Mouse (Mus musculus) cerebellum, postnatal 4 days (tissue): ENCODE measurements around the gene Jpt2.

Source experiments
- DNase-seq, 2 experiments: peaks; one replicate each; pipeline ENCODE4 v3.0.0; 2022; ENCODE audit warnings: low spot score in 2 of 2, mixed read lengths in 1 of 2

The Jpt2 gene

DNA sequence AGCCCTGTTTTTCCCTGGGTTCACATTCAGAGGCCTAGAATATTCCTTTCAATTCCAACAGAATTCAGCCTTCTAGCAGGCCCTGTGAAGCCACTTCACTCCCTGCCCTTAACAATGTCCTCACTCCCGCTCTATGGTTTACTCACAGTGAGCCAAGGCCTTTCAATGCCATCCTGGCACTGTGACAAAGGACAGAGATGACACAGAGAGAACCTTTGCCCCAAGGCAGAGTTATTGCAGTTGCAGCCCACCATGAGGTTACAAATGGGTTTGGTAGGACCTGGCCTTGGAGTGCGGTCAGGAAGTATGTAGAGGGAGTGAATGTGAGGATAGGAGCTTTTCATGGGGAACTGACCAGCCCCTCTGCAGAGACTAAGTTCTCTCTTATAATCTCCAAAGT is 52.9 kb downstream of the Jpt2 start:
- DNase-seq: no peak

DNA sequence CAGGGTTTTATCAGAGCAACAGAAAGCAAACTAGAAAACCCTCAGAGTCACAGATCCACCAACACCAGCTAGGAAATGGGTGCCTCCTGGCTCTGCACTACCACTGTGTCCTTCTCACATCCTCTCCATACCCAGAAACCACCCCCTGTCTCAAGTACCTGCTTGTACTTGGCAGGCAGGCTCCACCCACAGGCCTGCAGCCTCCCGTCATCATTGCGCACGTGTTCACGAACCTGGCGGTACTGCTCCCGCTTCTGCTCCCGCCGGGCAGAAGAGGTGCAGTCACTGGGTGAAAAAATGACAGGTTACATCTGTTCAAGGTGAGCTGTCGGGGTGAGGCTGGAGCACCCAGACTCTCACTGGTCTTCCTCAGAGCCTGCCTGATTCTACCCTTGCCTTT is 56.7 kb downstream of the Jpt2 start:
- no peak for DNase-seq

DNA sequence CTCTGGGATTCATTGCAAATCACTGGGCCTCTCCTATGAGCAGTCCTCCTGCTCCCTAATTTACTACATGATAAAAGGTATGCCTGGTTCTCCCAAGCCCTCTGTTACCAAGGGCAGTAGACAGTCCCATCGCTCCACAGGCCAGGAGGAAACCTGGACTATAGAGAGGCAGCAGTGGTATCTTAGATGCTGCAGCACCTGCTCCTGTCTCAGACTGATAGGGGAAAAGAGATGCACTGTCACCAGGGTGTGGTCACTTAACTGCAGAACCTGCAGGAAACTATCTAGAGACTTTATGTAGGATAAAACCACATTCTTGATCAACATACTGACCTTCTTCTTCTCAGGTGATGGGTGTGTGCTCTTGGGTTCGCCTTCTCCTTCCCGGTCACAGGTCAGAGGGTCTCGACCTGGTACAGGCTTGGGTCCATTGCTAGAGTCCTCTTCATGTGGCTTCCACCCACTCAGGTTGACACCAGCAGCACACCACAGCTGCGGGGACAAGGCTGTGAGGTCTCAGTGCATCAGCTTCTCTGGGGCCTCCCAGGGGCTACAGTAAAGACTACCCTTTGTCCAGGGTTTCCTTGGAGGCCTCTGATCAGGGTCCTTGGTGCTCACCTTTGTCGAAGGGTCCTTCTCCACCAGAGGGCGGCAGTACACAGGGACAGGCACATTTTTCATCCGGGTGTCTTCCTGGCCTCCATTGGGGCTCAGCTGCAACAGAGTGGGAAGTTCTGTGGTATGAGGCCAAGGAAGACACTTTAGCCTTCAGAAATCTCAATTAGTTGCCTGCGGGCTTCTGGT is 57.6 kb downstream of the Jpt2 start:
- DNase-seq: peak in 1 of 2 experiments; percentile 44

DNA sequence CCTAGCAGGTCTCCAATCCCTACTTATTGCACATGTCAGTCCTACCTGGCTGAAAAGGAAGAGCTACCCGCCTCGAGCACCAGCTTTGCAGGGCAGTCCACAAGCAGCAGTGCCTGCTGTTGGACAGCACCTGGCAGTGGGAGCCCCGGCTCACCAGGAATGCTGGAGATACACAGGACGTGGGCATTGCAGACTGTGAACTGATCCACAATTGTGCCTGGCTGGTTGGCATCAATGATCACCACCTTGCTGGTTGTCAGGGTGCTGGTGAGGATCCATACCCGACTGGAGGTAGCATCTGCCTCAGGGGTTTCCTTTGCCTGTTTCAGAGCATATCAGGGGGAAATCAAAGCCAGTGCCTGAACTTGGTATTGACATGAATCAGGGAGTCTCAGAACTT is 58.4 kb downstream of the Jpt2 start:
- DNase-seq: no peak

DNA sequence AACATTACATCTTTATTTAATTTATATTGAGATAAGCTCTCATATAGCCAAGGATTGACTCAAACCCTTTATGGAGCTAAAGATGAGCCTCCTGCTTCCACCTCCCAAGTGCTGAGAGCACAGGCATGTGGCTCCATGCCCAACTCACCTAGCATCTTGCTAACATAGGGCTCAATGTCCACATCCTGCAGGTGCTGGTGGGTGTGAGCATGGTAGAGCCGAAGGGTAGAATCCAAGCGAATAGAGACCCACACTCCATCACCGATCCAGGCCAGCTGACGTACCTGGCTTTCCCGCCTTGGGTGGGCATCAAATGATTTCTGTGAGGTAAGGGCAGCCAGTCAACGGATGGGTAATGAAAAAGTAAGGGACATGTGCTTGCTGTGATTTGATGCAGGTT is 60.5 kb downstream of the Jpt2 start:
- no peak for DNase-seq

DNA sequence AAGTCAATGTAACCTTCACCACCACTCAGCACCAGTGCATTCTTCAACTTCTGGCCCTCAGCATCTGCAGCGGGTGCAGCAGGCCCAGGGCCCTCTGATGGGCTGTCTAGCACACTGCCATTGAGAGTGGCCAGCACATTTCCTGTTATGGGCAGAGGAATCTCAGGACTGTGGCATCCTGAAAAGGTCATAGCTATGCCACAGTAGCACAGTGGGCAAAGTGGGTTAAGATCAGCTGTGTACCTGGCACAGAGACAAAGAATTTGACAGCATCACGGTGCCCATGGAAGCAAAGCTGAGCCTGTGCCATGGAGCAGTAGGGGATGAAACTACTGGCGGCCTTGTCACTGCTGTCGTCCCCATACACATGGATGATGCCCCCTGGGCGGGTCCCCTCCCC is 61.3 kb downstream of the Jpt2 start:
- no peak for DNase-seq

DNA sequence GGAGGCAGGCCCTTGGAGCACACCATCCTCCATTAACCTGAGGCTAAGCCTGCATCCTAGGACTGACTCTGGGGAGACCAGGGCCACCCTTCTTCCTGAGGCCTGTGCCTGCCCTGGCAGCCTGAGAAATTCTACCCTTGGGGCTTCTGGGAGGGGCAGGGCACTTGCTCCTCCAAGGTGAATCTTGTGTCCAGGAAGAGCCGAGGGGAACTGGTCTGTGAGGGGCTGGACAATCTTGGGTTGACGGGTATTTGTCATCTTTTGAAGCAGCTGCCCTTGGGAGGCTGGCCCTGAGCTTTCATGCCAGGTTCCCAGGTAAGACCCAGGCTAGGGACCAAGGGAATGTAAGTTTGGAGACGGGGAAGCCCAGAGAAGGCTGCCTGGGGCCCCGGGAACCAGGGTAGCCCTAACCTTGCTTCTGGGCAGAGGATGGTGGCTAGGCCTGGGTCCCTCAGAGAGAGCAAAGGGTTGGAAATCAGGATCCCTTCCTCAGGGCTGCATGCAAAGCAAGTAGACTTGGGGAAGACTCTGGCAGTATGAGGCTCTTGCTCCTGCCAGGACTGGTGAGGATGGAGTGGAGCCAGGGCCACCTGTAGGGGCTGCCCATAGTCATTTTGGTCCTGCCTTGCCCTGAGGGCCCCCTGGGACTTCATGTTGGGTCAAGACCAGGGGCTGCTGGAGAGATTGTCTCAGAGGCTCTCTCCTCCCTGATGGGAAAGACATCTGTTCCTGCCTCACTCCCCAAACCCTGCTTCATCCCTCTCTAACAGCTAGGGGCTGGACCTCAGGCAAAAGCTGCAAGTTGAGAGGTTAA is 62.2 kb downstream of the Jpt2 start:
- DNase-seq: no peak

DNA sequence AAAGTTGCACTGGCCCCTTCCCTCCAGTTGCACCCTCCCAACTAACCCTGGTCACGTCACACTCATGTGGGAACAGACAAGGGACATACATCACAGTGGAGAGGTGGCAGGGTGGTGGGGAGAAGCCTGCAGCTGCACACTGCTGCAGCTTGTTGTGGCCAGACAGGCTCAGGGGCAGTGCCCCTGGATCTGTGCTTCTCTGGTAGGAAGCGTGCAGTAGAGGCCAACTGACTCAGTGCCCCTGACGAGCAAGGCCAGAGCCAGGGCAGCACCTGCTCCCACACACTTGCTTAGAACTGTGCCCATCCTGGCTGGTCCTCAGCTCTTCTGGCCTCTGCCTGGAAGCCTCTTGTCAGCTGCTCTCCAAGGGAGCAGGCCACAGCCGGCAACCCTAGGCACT is 62.9 kb downstream of the Jpt2 start:
- no peak for DNase-seq

DNA sequence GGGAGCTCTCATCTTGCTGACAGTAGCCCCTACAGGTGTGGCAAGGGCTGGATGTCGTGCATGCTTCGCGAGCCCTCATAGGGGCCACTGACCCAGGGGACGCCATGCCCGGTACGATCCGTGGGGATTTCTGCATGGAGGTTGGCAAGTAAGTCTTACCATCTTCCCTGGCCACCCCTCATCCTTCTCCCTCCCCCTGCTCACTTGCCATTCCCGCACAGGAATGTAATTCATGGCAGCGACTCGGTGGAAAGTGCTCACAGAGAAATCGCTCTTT is 63.6 kb downstream of the Jpt2 start:
- DNase-seq: no peak

DNA sequence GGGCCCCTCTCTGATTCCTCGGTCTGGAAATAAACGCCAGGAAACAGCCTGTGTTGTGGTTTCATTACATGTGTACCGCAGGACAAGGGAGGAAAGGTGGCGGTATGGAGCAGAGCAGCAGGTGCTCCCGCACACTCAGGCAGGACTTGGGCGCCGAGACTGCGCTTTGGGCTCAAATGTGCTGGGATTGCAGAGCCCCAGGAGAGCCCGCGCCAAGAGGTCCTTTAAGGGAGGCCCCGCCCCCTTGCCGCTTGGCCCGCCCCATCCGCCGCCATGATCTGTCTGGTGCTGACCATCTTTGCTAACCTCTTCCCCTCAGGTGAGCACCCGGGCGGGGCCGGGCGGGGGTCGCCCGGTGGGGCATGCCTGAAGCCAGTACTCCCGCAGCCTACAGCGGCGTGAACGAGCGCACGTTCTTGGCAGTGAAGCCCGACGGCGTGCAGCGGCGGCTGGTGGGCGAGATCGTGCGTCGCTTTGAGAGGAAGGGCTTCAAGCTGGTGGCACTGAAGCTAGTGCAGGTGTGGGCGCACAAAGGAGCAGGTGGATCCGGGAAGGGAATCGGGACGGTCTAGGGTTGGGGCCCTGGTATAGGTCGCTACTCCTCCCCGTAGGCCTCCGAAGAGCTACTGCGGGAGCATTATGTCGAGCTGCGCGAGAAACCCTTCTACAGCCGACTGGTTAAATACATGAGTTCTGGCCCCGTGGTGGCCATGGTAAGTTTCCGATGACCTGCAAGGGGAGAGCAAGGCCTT is 64.1 kb downstream of the Jpt2 start, which contains the start of gene Nme3:
Nme3 (plus strand) TSS at position 260 of the 752 bp plus-strand sequence.
- peak; percentile 53 to 72 for DNase-seq

DNA sequence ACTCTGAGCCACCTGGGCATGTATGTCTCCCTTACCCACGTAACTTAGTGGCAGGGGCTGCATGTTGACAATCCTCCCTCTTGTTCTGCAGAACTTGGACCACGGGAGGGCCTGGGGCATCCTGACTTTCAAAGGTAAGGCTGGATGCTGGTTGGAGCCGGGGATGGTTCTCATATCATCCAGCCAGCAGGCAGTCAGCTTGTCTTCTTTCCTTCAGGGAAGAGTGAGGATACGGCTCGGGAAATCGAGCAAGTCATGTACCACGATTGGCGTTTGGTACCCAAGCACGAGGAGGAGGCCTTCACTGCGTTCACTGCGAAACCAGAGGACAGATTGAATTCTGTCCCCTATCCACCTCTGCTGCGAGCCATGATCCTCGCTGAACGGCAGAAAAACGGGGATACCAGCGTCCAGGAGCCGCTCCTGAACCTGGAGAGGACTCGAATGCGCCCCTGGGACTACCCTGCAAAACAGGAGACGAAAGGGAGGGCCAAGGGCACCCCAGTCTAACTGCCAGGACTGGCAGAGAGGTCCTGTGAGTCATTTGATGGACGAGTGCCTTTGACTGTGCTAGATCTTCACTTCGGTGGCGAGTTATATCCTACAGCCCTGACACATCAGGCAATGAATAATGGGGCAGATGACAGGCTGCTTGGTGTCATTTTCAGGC is 64.8 kb downstream of the Jpt2 start:
- no peak for DNase-seq

DNA sequence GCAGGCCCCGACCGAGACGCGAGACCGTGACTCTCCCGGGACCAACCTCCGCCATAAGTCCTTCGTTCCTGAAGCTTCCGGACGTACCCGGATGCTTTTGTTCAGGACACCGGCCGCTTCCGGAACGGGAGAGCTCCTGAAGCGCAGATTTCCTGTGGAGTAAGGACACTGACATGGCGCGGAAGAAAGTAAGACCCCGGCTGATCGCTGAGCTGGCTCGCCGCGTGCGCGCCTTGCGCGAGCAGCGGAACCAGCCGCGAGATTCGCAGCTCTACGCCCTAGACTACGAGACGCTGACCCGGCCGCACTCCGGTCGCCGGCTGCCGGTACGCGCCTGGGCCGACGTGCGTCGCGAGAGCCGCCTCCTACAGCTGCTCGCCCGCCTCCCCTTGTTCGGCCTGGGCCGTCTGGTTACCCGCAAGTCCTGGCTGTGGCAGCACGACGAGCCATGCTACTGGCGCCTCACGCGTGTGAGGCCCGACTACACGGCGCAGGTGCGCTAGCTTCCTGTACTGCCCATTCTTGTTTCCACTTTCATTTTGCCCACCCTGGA is 65.4 kb downstream of the Jpt2 start, which contains the start of the genes Eme2 and Mrps34:
Eme2 (minus strand) TSS at position 93 of the 553 bp plus-strand sequence.
Mrps34 (plus strand) TSS at position 122 of the 553 bp plus-strand sequence.
- peak in 1 of 2 experiments; percentile 77 for DNase-seq

DNA sequence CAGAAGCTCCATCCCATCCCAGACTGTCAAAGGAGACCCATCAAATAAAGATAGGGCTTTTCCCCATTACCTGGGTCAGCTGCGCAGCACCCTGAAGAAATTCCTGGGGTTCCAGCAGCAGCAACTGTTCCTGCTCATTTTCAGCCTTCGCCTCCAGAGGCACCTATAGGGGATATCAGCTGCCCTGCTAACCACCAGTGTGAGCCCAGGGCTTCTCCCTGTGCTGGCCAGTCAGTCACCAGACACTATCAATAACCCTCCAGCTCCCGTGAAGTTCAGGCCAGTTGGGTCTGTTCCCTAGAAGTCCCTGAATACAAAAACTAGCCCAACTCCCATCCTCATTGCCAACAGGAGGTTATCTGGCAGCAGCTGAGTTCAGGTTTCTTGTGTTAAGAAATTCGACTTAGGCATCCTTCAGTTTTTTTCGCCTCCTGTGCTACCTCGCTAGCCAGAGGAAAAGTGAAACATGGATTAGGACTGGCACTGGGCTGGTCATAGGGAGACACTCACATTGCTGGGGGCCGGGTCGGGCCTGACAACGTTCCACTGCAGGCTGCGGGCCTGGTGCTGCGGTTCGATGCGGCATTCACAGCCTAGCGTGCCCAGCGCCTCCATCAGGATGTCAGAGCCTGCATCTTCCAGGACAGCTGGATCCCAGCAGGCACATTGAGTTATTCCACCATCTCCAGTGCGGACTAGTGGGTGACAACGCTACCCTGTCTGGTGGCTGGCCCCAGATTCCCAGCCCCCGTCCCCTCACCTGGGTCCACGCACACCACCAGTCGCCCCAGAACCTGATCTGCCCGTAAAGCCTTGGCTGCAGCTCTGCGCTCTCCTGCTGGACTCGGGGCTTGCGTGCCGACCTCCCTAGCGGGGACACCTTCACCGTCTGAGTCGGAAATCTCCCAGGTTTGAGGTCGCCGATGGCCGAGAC is 66.2 kb downstream of the Jpt2 start:
- DNase-seq: peak in 1 of 2 experiments; percentile 34

DNA sequence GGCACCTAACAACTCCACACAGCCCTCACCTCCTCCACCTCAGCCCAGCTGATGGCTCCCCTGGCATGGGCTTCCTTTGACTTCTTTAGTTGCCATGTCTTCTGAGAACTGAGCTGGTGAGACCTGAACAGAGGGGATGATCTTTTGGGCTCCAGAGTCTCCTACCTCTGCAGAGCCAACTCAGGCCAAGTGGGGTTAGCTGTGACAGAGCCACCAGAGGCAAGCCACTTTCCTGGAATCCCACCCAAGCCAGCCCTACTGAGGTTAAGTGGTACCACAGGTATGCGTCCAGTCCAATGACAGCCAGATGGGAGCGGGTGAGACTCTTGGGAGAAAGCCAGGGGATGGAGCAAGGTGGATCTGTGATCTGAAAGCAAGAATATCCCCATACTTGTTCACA is 67.2 kb downstream of the Jpt2 start:
- DNase-seq: no peak

DNA sequence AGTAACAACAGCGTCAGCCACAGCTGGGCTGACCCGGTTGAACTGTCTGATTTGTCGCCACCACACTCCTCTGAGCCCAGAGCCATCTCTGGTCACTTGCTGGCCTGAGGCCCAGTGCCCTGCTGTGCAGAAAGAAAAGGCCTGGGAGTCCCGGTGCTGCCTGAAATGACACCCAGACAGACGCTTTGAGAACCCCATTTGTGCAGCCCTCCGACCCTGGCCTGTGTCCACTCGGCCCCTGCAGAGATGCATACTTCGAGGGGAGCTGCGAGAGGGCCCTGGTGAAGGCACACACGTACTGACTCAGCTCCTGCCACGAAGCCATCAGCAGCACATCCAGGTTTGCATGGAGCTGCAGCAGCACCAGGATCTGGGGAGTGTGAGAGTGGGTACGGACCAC is 67.7 kb downstream of the Jpt2 start:
- DNase-seq: no peak

DNA sequence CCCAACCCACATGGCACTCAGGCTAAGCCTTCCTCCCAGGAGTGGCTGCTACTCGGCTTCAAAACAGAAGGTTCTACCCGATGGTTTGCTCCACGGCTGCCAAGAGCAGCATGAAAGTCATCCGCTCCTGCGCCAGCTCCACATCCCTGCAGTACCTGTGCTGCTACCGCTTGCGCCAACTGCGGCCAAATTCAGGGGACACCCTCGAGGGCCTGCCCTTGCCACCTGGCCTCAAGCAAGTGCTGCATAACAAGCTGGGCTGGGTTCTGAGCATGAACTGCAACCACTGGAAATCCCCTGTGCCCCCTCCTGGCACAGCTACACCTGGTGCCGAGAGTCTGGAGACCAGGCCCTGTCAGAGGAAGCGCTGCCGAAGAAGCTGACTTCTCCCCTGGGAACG is 69.2 kb downstream of the Jpt2 start:
- DNase-seq: no peak

DNA sequence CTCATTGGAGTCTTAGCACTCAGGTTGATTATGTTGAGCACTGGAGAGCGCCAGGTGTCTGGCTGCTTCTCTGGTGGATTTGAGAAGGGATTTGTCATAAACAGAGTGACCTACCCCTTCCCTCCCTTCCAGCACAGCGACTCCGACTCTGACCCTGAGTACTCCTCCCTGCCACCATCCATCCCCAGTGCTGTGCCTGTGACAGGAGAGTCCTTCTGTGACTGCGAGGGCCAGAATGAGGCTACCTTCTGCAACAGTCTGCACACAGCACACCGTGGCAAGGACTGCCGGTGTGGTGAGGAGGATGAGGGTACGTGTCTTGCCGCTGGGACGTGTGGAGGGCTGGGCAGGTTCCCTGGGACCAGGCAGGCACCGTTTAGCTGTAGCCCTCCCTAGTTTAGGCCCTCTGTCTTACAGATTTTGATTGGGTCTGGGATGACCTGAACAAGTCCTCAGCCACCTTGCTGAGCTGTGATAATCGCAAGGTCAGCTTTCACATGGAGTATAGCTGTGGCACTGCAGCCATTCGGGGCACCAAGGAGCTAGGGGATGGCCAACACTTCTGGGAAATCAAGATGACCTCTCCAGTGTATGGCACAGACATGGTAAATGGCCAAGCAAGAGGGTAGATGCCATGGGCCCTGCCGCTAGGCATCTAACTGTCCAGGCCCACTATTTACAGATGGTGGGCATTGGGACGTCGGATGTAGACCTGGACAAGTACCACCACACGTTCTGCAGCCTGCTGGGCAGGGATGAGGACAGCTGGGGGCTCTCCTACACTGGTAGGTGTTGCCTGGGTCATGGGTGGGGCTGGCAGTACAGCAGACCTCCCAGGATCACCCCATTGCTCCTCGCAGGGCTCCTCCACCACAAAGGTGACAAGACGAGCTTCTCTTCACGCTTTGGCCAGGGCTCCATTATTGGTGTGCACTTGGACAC is 70.1 kb downstream of the Jpt2 start:
- DNase-seq: no peak

DNA sequence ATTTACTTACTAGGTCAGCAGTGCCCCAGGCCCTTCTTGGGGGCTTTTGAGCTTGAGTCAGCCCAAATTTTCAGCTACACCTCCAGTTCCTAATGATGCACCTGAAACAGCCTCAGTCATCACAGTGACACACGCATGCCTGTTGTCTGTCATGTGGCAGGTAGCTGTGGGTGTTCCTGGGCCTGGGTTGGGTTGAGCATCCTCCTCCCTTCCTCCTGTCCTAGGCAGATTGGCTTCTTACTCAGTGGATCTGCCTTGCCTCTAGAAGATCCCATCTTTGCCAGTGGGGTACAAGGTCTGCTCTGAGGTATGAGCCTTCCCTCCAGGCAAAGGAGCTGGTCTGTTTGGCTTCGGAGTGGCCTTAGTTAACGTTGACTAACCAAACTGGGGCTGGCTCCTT is 71.6 kb downstream of the Jpt2 start:
- no peak for DNase-seq
